Mouse (Mus musculus) heart, postnatal 14 days (tissue): ENCODE measurements around the gene Cgas. TPM values are rescaled to one million over a fixed set of nuclear protein-coding genes. Genes with fewer than 3 reads are reported as not detected.

Experiments used
- DNase-seq, 2 experiments: peaks; one replicate each; pipeline ENCODE4 v3.0.0; 2021 to 2022
- intact Hi-C: fragments of 180-260 bp; cut with DNase I; formaldehyde crosslinking; loops from one replicate; pipeline ENCODE4 v1.15.1; 2025
- total RNA-seq, 2 experiments: library from RNA; stranded (reverse); gene quantifications; 2 replicates each; pipeline ENCODE4 v1.2.3; 2021

The Cgas gene
- total RNA-seq, 2 experiments from 2014 or later: 0.45 to 0.68 TPM

GRCm38 (mm10) chr9:78473588-78473987, 30.6 kb upstream of the Cgas start:
- no peak for DNase-seq
- intact Hi-C loops: no loop called here

GRCm38 (mm10) chr9:78465725-78466124, 22.7 kb upstream of the Cgas start:
- DNase-seq: no peak
- intact Hi-C loops: no loop called here

GRCm38 (mm10) chr9:78463337-78463736, 20.3 kb upstream of the Cgas start:
- DNase-seq: no peak
- intact Hi-C loops: no loop called here

- intact Hi-C loops: no loop called here
- no peak for DNase-seq
Observed at GRCm38 (mm10) chr9:78457026-78457425, 14.0 kb upstream of the Cgas start.

- intact Hi-C loops: no loop called here
- DNase-seq: peak in 1 of 2 experiments; percentile 10
Observed at GRCm38 (mm10) chr9:78451382-78451781, 8.3 kb upstream of the Cgas start.

- intact Hi-C loops: no loop called here
- DNase-seq: no peak
Observed at GRCm38 (mm10) chr9:78450404-78450803, 7.4 kb upstream of the Cgas start.

- DNase-seq: peak; percentile 93
- intact Hi-C loops: loop anchor here (2.0 to 10.0 kb wide), 2 partner anchors 33 to 343 kb away; partner anchors contain the start of genes Fbxo9 and Ick
Observed at GRCm38 (mm10) chr9:78447973-78448873, 5.2 kb upstream of the Cgas start, which contains the start of the genes Mto1 and Gm17324. Mto1 (plus strand) TSS chr9:78448208. Gm17324 (minus strand) TSS chr9:78448786.

GRCm38 (mm10) chr9:78447606-78447972, 4.6 kb upstream of the Cgas start:
- DNase-seq: no peak
- intact Hi-C loops: loop anchor here (10.0 kb wide), 1 partner anchor 343 kb away; the partner anchor contains the start of genes Fbxo9 and Ick

GRCm38 (mm10) chr9:78442237-78442578, 829 bp downstream of the Cgas start:
- no peak for DNase-seq
- intact Hi-C loops: loop anchor here (10.0 kb wide), 1 partner anchor 337 kb away; the partner anchor contains the start of genes Fbxo9 and Ick

GRCm38 (mm10) chr9:78439426-78439825, 3.6 kb downstream of the Cgas start:
- DNase-seq: no peak
- intact Hi-C loops: loop anchor here (5.0 kb wide), 1 partner anchor 77 kb away; no protein-coding TSS in a partner anchor

- intact Hi-C loops: no loop called here
- no peak for DNase-seq
Observed at GRCm38 (mm10) chr9:78432471-78432870, 10.6 kb downstream of the Cgas start.

- intact Hi-C loops: no loop called here
Observed at GRCm38 (mm10) chr9:78430486-78430885, 12.6 kb downstream of the Cgas start.

GRCm38 (mm10) chr9:78429551-78429950, 13.5 kb downstream of the Cgas start:
- intact Hi-C loops: no loop called here
- no peak for DNase-seq

More at GRCm38 (mm10) chr9:78430486-78430885, 12.6 kb downstream of the Cgas start:
- no peak for DNase-seq

- no peak for DNase-seq
- intact Hi-C loops: no loop called here
Observed at GRCm38 (mm10) chr9:78428870-78429432, 14.1 kb downstream of the Cgas start.

- intact Hi-C loops: no loop called here
- no peak for DNase-seq
Observed at GRCm38 (mm10) chr9:78428185-78428584, 14.9 kb downstream of the Cgas start.

- intact Hi-C loops: no loop called here
- DNase-seq: no peak
Observed at GRCm38 (mm10) chr9:78427362-78427781, 15.7 kb downstream of the Cgas start.

- DNase-seq: no peak
- intact Hi-C loops: no loop called here
Observed at GRCm38 (mm10) chr9:78401596-78401995, 41.4 kb downstream of the Cgas start.

GRCm38 (mm10) chr9:78400570-78400969, 42.5 kb downstream of the Cgas start:
- DNase-seq: no peak
- intact Hi-C loops: no loop called here

GRCm38 (mm10) chr9:78396517-78396916, 46.5 kb downstream of the Cgas start:
- intact Hi-C loops: no loop called here
- no peak for DNase-seq

- DNase-seq: peak; percentile 42 to 49
- intact Hi-C loops: no loop called here
Observed at GRCm38 (mm10) chr9:78395630-78396351, 47.2 kb downstream of the Cgas start, which contains the start of gene Ddx43. Ddx43 (plus strand) TSS chr9:78395777.

GRCm38 (mm10) chr9:78395244-78395629, 47.8 kb downstream of the Cgas start:
- no peak for DNase-seq
- intact Hi-C loops: no loop called here
